Mouse (Mus musculus): ENCODE results near the gene Pcdh7.
A peak's percentile ranks its signal among the peaks of the same experiment; 100 is the strongest.

Gene Pcdh7

DNA sequence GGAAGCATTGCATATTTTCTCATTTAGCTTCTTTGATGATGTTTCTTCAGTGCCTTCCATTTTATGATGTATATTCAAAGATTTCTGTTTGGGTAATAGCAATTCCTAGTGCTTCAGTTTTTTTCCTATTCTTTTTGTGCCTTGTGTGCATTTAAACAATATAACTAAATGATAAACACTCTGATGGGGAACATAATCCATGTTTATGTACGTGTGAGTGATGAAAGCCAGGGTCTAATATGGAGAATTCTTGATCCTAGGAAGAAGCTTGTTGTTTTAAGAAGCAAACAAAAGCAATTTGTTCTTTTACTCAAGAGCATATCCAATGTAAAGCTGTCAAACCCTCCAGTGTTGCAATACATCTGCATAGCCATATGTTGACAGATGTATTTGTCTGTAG lies 153.0 kb downstream of the Pcdh7 start:
- ATAC-seq (ENCODE audit: insufficient number of reproducible peaks, low FRiP score, low TSS enrichment): no peak

DNA sequence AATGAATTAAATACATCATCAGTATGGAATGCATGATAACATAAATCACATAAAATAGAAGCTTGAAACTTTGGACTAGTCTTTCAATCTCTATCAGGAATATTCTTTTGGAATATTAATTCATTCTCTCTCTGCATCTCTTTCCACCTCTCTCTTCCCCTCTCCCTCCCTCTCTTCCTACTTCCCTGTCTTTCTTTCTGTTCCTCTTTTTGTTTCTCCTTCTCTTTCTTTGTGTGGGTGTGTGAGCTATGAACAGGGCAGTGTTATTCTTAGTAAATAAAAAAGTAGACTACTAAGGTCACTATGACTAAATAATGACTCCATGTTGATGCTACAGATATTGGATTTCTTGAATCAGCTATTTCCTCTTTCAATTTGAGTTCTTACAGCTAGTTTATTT lies 167.2 kb downstream of the Pcdh7 start:
- ATAC-seq (ENCODE audit: insufficient number of reproducible peaks, low FRiP score, low TSS enrichment): no peak

DNA sequence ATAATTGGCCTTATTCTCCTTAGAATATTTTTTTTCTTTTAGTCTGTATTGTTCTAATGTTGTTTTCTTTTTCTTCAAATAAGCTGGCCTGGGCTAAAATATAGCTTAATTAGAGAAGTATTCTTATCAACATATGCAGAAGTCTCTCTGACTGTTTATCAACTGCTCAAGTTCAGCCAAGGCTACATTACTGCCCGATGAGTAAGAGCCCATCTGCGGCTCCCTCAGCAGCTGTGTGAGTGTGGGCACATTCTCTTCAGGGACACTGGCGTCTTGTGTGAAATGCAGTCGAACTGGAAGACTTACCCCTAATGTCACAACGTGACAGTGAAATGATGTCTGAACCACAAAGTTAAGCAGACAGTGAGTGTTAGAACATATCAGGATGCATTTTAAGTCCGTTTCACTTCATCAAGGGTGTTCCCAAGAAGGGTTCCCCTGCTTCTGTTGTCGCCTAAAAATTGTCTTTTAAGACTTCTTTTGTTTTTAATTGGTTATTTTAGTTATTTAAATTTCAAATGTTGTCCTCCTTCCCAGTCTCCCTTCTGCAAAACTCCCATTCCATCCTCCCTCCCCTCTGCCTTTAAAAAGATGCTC lies 181.3 kb downstream of the Pcdh7 start:
- ATAC-seq (ENCODE audit: insufficient number of reproducible peaks, low FRiP score, low TSS enrichment): no peak

DNA sequence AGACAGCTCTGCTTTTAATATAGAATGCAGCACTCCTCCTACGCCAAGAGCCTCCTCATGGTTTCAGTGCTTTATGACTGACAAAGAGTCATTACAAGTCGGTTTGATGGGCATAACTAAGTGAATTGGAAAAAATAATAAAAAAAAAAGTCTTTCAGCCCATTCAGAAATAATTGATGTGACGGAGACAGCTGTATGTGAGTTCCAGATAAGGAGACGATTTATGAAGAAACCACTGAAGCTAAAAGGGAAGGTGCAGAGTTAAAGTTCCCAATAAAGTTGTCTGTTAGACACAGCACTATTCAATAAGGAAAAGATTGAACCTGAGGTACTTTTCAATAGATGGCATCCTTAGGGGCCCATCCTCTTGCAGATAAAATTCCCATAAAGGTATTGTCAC lies 189.5 kb downstream of the Pcdh7 start:
- ATAC-seq (ENCODE audit: insufficient number of reproducible peaks, low FRiP score, low TSS enrichment): no peak

DNA sequence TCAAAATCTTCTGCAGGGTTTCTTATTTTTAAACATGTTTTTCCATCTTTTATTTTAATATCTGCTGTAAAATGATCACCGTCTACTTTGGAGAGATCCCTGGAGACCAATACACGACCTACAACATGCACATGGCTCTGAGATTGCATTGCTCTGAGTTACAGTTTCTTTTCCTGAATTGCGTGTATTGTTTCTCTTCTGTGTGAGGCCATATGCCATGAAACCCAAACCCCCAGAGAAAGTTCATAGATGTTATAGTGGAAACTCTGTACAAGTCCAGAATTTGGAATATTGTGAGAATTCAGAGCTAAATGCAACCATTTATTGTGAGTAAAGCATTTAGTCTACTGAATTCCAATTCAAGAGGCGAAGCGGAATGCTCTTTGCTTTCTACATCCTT lies 203.4 kb downstream of the Pcdh7 start:
- no peak for ATAC-seq (ENCODE audit: insufficient number of reproducible peaks, low FRiP score, low TSS enrichment)

DNA sequence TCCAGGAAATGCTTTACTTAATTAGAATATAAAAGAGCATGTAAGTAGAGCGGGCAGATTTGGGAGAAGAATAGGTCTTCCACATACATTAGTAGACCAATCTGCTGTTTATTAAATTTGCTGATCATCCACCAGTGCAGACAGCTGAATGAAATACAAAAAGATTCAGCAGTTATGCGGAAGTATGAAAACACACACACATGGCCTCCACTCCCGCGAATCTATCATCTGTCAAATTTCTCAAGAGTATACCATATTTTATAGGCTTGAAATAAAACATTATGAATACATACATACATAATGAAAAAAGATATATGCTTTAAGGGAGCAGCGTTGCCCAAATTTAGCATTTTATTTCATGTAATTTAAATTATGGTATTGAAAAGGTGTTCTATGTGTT lies 213.6 kb downstream of the Pcdh7 start:
- no peak for ATAC-seq (ENCODE audit: insufficient number of reproducible peaks, low FRiP score, low TSS enrichment)

DNA sequence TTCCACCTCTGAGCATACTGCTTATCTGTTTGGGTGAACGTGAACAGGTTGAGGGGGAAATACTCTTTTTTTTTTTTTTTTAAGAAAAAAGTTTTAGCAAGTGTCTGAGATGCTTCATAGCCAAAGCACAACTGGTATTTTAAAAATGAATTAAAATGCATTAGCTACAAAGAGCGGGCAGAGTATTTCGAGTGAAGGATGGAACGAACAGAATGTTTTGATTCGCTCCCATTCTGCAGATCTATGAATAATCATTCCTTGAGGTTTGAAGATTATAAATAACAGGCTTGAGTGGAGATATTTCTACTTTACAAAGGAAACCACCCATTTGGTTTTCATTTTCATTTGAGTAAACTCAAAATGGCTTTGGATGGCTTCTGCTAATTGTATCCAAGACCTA lies 214.0 kb downstream of the Pcdh7 start:
- ATAC-seq (ENCODE audit: insufficient number of reproducible peaks, low FRiP score, low TSS enrichment): no peak

DNA sequence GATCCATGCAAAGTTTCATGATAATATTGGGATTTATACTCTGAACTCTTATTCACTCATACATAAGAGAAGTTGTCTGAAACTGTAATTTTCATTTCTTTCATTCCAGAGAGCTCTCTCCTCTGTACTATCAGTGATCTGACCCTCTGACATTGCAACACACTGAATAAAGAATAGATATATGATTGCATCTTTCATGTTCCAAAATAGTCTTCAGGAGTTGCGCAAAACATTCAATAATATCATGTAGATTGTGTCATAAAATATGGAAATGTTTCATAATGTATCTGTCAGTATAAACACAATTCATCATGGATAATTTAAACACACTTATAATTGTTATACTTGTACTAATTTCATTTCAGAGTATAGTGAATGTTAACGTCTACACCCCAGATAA lies 216.9 kb downstream of the Pcdh7 start:
- ATAC-seq (ENCODE audit: insufficient number of reproducible peaks, low FRiP score, low TSS enrichment): no peak

DNA sequence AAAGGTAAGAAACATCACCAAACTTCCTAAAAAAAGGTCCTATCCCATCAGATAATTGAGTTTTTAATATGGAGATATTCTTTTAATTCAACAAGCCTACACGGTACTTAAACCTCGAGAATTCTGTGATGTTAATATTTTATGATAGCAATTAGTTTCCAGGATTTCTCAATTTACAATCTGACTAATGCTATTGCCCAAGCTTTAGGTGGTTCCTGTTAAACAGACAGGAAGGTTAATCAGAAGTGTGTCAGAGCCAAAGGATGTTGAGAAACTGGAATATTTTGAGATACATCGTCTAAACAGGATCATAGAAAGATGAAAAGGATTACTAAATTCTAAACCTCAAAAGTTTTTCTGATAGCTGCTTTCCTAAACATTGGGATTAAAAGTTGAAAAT lies 222.7 kb downstream of the Pcdh7 start:
- ATAC-seq (ENCODE audit: insufficient number of reproducible peaks, low FRiP score, low TSS enrichment): no peak

DNA sequence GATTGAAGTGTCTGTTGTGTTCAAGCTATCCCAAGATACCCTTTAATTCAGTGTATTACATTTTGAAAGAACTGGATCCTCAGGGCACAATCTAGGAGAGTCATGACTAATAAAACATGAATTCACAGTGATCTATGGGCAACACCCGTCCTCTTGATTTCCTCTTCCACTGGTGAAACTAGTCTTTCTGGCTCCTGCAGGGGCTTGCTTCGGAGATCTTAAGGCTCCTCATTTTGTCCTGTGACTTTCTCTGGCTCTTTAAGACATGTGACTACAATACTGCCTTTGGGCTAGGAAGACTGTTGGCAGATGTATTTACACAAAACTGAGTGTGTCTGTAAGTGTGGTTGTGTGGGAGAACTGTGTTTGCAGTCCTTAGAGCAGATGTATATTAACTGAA lies 225.4 kb downstream of the Pcdh7 start:
- ATAC-seq (ENCODE audit: insufficient number of reproducible peaks, low FRiP score, low TSS enrichment): no peak

DNA sequence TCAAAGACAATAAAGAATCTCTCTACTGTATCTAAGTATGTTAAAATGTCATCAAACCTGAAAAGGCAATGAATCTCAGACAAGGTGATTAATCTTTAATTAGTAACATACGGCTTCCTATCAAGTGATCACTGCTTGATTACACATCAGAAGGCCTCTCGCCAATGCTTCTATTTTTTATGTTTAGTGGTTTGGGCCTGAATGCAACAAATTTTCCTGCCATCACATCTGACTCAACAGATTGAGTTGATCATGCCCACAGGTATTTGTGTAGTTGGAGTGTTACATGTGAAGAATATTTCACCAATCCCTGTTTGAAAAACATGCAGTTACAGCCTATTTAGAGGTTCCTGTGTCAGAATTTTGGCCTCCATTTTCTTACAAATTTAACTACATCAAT lies 225.8 kb downstream of the Pcdh7 start:
- ATAC-seq (ENCODE audit: insufficient number of reproducible peaks, low FRiP score, low TSS enrichment): no peak

DNA sequence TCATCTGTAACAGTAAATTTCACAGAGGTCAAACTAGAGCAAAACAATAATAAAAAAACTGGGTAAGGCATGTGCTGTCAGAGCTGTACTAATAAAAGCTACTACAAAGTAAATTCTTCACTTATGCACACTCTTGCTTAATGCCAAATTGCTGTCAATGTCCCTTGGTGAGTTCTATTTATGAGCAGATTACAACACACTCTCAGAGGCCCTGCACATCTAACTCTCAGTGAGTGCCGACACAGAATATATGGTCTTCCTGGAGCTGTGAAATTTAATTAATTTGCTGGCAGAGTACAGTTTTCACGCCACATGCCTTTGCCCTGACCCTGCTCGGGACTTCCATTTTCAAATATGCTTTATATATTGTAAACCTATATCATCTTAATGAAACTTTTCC lies 227.7 kb downstream of the Pcdh7 start:
- no peak for ATAC-seq (ENCODE audit: insufficient number of reproducible peaks, low FRiP score, low TSS enrichment)

DNA sequence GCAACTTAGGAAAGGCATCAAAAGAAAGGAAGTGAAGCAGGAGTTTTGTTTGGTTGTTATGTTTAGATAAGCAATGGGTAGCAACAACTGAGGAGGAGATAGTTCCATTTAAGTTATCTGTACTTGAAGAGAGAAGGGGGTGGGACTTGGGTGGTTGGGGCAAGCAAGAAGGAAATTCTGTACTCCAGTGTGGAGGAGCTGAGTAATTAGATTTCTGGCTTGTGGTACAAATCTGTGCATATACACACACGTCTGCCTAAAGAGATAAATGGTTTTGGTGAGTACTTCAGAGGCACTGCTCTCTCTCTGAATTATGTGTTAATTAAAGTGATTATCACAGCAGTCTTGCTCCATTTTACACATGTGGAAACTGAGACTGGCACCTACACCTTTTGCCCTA lies 241.6 kb downstream of the Pcdh7 start:
- ATAC-seq (ENCODE audit: insufficient number of reproducible peaks, low FRiP score, low TSS enrichment): no peak

DNA sequence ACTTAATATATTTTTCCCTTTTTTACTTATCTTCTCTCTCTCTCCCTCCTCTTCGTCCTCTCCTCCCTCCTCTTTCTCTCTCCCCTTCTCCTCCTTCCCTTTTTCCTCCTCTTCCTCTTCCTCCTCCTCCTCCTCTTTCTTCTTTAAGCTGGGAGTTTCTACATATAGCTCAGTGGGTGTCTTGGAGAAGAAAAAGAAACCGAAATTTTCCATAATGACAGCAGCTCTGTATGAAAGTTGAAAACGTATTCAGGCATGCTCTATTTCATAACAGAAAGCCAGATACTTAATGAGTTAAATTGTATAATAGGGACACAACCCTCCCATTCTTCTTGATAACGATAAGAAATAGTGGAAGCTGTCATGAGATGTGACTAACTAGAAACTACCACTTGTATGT lies 246.0 kb downstream of the Pcdh7 start:
- no peak for ATAC-seq (ENCODE audit: insufficient number of reproducible peaks, low FRiP score, low TSS enrichment)

DNA sequence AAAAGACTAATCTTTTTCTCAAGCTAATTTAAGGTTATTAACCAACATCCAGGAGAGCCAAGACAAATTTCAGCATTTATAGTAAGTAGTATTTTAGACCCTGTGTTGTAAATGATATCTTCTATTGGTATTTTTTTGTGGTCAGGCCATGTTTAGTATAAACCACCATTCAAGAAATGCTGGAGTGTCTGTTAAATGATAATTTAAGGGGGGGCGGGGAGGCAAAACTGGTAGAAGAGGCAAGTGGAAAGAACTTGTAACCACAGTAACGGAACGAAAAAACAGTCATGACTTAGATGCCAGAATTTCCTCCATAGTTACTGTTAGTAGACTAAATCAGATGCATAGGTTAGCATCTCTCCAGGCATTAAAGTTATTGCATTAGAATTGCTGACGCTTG lies 246.4 kb downstream of the Pcdh7 start:
- no peak for ATAC-seq (ENCODE audit: insufficient number of reproducible peaks, low FRiP score, low TSS enrichment)

DNA sequence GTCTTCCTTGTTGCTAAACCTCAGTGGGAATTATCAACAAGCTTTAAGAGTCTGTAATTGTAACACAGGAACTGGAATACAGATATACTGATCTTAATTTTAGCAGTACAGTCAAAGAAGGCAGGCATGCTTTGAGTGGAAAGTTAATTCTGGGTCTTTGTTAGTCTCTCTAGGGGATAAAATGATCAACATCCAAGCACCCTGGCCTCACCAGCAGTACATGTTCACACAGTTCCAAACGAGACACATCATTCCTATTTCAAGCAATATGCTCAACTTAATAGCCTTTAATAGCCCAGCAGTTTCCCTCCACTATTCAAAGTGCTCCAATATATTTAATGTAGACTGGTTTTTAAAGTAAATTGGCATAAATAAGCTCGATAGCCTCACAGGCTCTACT lies 275.8 kb downstream of the Pcdh7 start:
- ATAC-seq (ENCODE audit: insufficient number of reproducible peaks, low FRiP score, low TSS enrichment): no peak

DNA sequence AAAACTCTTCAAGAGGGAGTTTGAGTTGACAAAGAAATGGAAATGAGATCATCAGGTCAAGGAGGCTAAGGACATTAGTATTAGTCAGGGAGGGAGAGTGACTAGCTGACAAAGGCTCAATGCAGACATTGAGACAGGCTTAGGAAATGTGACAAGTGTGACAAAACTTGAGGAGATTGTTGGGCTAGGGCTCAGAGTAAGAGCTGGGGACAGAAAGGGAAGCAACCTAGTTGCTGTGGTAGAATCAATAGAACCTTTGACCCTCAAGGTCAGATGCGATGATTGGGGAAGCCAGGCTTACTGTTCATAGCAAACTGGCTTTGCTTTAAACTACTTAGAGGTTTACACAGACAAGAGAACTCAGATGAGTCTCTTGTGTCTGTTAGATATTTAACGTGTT lies 303.6 kb downstream of the Pcdh7 start:
- no peak for ATAC-seq (ENCODE audit: insufficient number of reproducible peaks, low FRiP score, low TSS enrichment)

DNA sequence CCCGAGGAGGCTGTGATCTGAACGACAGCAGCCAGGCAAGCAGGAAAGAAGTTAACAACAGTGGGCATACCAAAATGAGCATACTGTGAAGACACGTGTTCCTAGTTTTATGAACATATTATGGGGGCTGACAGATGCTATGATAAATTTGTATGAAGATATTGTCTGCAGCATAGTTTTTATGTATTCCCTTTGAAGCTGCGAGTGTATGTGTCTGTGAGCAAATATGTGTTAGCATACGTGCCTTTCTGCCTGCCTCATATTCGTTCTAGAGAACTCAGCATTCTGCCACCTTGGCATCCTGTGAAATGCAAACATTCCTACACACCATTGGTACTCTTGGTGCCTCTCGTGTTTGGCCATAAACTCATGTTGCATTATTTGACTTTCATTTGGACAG lies 307.4 kb downstream of the Pcdh7 start:
- ATAC-seq (ENCODE audit: insufficient number of reproducible peaks, low FRiP score, low TSS enrichment): no peak

DNA sequence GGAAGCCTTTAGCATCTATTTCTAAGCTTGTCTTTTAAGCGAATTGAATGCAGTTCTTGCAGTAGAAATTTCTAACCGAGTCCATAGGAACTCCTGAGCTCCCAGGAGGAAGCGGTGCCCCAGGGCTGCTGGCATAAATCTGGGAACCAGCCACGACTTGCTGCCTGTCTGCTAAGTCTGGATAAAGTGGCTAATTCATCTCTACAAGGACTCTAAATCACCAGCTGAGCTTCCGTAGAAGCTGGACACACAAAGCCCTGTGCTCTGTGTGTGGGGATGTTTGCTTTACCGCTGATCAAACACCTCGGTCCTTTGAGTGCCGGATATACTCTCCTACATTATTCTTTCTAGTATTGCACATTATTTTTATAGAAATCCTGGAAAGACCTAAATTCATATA lies 308.0 kb downstream of the Pcdh7 start:
- ATAC-seq (ENCODE audit: insufficient number of reproducible peaks, low FRiP score, low TSS enrichment): no peak

DNA sequence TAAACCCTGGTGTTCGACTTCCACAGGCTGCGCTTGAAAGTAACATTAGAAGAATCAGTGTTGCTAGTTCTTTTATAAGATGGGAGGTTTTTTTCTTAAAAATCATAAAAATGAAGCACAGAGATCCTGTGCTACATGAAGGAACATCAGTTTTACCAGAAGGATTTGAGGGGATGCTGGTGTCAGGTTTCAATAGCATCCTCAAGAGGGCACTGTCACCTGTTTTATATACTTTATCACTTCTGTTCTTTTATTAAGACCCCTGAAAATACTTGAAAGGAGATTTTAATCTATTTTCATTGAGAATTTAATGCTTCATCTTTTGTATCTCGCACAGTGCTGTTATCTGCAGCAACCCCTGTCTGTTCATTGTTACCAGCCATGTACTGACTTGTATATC lies 322.1 kb downstream of the Pcdh7 start:
- no peak for ATAC-seq (ENCODE audit: insufficient number of reproducible peaks, low FRiP score, low TSS enrichment)

DNA sequence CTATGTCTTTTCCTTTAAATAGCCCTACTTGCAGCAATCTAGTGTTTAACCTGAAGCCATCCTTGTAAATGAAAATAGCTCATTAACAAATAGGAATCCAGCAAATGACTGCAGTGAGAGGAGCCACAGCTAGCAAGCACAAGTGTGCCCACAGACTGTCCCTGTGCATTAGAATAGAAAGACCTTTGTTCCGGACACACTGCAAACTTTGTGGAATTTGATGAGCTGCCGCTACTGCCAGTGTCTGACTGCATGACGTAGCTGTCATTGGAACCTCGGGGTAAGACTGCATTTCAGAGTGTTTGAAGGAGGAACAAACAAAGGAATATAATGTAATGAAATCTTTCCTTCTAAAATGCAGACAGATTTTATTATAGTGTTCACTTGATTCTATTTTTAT lies 326.4 kb downstream of the Pcdh7 start:
- ATAC-seq (ENCODE audit: insufficient number of reproducible peaks, low FRiP score, low TSS enrichment): no peak

DNA sequence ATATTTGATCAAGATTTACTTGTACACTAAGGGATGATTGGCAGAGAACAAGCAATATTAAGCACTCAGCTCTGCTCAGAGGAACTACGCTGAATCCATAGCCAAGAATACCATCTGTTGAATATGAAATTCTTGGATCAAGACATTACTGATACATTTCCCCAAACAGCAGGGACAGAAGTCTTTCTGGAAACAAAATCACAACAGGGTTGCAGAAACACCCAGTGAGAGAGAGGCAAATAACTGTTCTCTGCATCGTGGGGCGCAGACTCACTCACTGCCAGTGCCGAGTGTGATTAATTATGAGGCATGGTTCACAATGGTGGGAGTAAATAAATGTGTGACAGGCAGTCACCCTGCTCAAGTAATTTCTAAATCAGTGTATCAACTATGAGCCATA lies 363.3 kb downstream of the Pcdh7 start:
- ATAC-seq (ENCODE audit: insufficient number of reproducible peaks, low FRiP score, low TSS enrichment): 0 out of 2 replicates have a peak, but pooled peaks have one; percentile 31

DNA sequence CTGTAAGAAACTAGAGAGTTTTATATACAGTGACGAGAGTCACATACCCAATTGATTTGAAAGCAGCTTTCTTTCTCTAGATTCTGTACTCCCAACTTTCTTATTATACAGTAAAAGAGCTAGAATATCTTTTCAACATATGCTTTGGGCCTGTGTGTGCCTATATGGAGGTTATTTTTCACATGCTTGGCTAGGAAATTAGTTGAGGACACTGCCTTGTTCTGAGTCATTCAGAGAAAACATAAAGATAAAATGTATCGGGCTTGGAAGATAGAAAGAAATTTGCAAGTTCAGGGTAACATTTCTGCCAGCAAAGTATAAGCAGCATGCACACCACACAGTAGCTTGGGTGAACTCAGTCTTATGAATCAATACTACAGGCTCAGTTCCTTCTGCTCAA lies 364.5 kb downstream of the Pcdh7 start:
- ATAC-seq (ENCODE audit: insufficient number of reproducible peaks, low FRiP score, low TSS enrichment): no peak

Data from cerebellum, adult (tissue).